Mouse (Mus musculus): ENCODE results near the gene Mgmt.

- TF ChIP-seq CTCF (IDR thresholded peaks at IDR 0.05; ENCODE audit: extremely low read depth, insufficient read length, insufficient replicate concordance, low read depth, low read length) = no peak
- no peak for TF ChIP-seq POLR2A (IDR thresholded peaks at IDR 0.05; ENCODE audit: low read depth, low read length)
Measured at GRCm38 (mm10) chr7:136933367-136933766, 39.0 kb downstream of the Mgmt start.
